Mouse (Mus musculus): ENCODE measurements around the gene Stk11. TPM values are rescaled to one million over a fixed set of nuclear protein-coding genes. Genes with fewer than 3 reads are reported as not detected.

Stk11 gene
- total and polyA plus RNA-seq, 2 experiments from 2014 or later: 12.3 to 97.3 TPM

DNA sequence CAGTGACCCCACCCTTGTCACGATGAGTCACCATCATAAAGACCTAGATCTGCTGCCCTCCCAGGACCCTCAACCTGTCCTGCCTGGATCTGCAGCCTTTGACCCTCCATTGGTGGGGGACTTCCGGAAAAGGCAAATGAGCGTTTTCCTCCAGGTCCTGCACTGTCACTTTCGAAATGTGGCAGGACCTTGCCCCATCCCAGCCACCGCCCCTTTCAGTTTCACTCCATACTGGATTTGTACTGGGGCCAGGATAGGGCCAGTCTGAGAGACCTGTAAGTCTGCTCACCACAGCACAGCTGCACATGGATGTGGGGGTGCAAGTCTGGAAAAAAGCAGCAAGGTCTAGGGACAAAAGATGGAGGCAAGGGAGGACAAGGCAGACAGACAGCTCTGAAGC lies 17.0 kb upstream of the Stk11 start:
- no peaks in the 10 kb centered on the region for H3K36me3 ChIP-seq (ENCODE audit: insufficient read depth, low read length)
- H3K9me3 ChIP-seq (ENCODE audit: low read length): no peaks in the 10 kb centered on the region
- H3K4me3 ChIP-seq (ENCODE audit: low read depth, low read length): no peak overlapping the region

GRCm38 (mm10) chr10:80100982-80101381 lies 14.6 kb upstream of the Stk11 start:
- Histone ChIP-seq H3K4me3 (ENCODE audit: low read depth, low read length) (no peak overlapping the region), H3K27ac (ENCODE audit: low read depth, low read length) (no peak overlapping the region), H3K36me3 (ENCODE audit: insufficient read depth, low read length) (no peaks in the 10 kb centered on the region), H3K4me2 (ENCODE audit: low read depth, low read length, poor library complexity, severe bottlenecking) (no peak overlapping the region; the same call in 1 of the 2 replicates), H3K27me3 (ENCODE audit: insufficient read depth, low read length) (no peaks in the 10 kb centered on the region), H3K9ac (replicated peaks; ENCODE audit: low read length, poor library complexity, severe bottlenecking) (no peak overlapping the region; the same call in 1 of the 2 replicates), H3K4me1 (ENCODE audit: insufficient read depth, low read length) (peaks cover 7% of the 10 kb centered on the region; the same call in 1 of the 2 replicates), H3K9me3 (ENCODE audit: low read length) (no peaks in the 10 kb centered on the region)
- WGBS: 70% methylated on average over 11 of the region's 11 CpGs
- TF ChIP-seq CTCF (IDR thresholded peaks at IDR 0.05): no peak
- DNase-seq (ENCODE audit: low spot score) (no peak), ATAC-seq (ENCODE audit: low FRiP score) (no peak)

More for the DNA sequence above, 17.0 kb upstream of the Stk11 start:
- no peak overlapping the region for H3K9ac ChIP-seq (replicated peaks; ENCODE audit: low read length, poor library complexity, severe bottlenecking)
- 94% methylated on average over 5 of the region's 5 CpGs for WGBS
- no peaks in the 10 kb centered on the region for H3K27me3 ChIP-seq (ENCODE audit: insufficient read depth, low read length)
- ATAC-seq (ENCODE audit: low FRiP score) (no peak), DNase-seq (ENCODE audit: low spot score) (no peak)
- no peak overlapping the region for H3K27ac ChIP-seq (ENCODE audit: low read depth, low read length)
- peaks cover 7% of the 10 kb centered on the region; the same call in 1 of the 2 replicates for H3K4me1 ChIP-seq (ENCODE audit: insufficient read depth, low read length)
- no peak for TF ChIP-seq CTCF (IDR thresholded peaks at IDR 0.05)
- no peak overlapping the region for H3K4me2 ChIP-seq (ENCODE audit: low read depth, low read length, poor library complexity, severe bottlenecking)

- Histone ChIP-seq H3K36me3 (ENCODE audit: insufficient read depth, low read length) (no peaks in the 10 kb centered on the region), H3K9ac (replicated peaks; ENCODE audit: low read length, poor library complexity, severe bottlenecking) (peak overlapping the region; percentile 90), H3K27ac (ENCODE audit: low read depth, low read length) (peak overlapping the region; percentile 52), H3K9me3 (ENCODE audit: low read length) (no peaks in the 10 kb centered on the region), H3K4me1 (ENCODE audit: insufficient read depth, low read length) (peaks cover 7% of the 10 kb centered on the region; the same call in 1 of the 2 replicates), H3K4me2 (ENCODE audit: low read depth, low read length, poor library complexity, severe bottlenecking) (peak overlapping the region; percentile 99), H3K4me3 (ENCODE audit: low read depth, low read length) (peak overlapping the region; percentile 80), H3K27me3 (ENCODE audit: insufficient read depth, low read length) (no peaks in the 10 kb centered on the region)
- peak; percentile 85 for DNase-seq (ENCODE audit: low spot score)
- WGBS: under 1% methylated on average over 49 of the region's 59 CpGs
- peak; percentile 79 for ATAC-seq (ENCODE audit: low FRiP score)
- TF ChIP-seq CTCF (IDR thresholded peaks at IDR 0.05): no peak
Observed at GRCm38 (mm10) chr10:80102216-80102915, 13.2 kb upstream of the Stk11 start.

DNA sequence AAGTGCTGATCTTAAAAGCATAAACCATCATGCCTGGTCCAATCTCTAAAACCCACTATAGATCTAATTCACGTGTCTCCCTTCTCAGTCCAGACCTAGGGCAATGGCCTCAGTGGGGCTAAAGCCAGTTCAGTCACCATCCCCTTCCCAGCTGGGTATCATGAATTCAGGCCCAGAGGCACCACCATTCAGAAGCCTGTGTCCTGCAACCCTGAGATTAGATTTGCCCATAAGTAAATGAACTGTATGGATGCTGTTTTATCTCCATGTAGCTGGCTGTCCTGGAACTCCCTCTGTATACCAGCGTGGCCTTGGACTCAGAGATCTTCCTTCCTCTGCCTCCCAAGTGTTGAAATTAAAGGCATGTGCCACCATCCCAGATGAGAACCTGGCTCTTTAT lies 12.6 kb upstream of the Stk11 start:
- no peaks in the 10 kb centered on the region for H3K27me3 ChIP-seq (ENCODE audit: insufficient read depth, low read length)
- ATAC-seq (ENCODE audit: low FRiP score): no peak
- H3K4me2 ChIP-seq (ENCODE audit: low read depth, low read length, poor library complexity, severe bottlenecking): peak overlapping the region; percentile 99; the same call in 1 of the 2 replicates
- no peak for TF ChIP-seq CTCF (IDR thresholded peaks at IDR 0.05)
- no peaks in the 10 kb centered on the region for H3K36me3 ChIP-seq (ENCODE audit: insufficient read depth, low read length)
- H3K9ac ChIP-seq (replicated peaks; ENCODE audit: low read length, poor library complexity, severe bottlenecking): peak overlapping the region; percentile 90; the same call in 1 of the 2 replicates
- WGBS: 77% methylated on average over 2 of the region's 2 CpGs
- no peak for DNase-seq (ENCODE audit: low spot score)
- peaks cover 7% of the 10 kb centered on the region; the same call in 1 of the 2 replicates for H3K4me1 ChIP-seq (ENCODE audit: insufficient read depth, low read length)
- H3K27ac ChIP-seq (ENCODE audit: low read depth, low read length): 0 out of 2 replicates have a peak overlapping the region, but pooled peaks have one; percentile 52
- H3K4me3 ChIP-seq (ENCODE audit: low read depth, low read length): no peak overlapping the region; the same call in 1 of the 2 replicates
- no peaks in the 10 kb centered on the region for H3K9me3 ChIP-seq (ENCODE audit: low read length)

DNA sequence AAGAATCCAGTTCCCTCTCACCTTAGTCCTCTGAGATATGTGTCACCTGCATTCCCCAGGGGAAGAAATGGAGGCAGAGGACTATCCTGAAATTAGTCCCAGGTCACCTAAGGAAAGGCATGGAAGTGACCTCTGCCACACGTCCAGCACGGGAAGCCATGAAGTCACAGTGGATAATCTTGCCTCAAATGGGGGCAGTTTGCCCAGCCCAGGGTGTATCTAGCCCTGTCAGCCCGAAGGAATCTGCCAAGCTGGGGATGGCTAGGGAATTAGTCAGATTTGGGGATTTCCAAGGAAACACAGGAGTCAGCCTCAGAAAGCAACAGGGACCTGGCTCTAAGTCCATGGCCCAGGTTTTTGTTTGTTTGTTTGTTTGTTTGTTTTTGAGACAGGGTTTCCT lies 11.4 kb upstream of the Stk11 start:
- H3K4me1 ChIP-seq (ENCODE audit: insufficient read depth, low read length): peaks cover 7% of the 10 kb centered on the region; the same call in 1 of the 2 replicates
- no peak overlapping the region for H3K4me3 ChIP-seq (ENCODE audit: low read depth, low read length)
- no peaks in the 10 kb centered on the region for H3K36me3 ChIP-seq (ENCODE audit: insufficient read depth, low read length)
- no peaks in the 10 kb centered on the region for H3K9me3 ChIP-seq (ENCODE audit: low read length)
- H3K4me2 ChIP-seq (ENCODE audit: low read depth, low read length, poor library complexity, severe bottlenecking): no peak overlapping the region
- TF ChIP-seq CTCF (IDR thresholded peaks at IDR 0.05): no peak
- no peak for DNase-seq (ENCODE audit: low spot score)
- no peaks in the 10 kb centered on the region for H3K27me3 ChIP-seq (ENCODE audit: insufficient read depth, low read length)
- no peak overlapping the region for H3K9ac ChIP-seq (replicated peaks; ENCODE audit: low read length, poor library complexity, severe bottlenecking)
- ATAC-seq (ENCODE audit: low FRiP score): no peak
- 82% methylated on average over 3 of the region's 3 CpGs for WGBS
- H3K27ac ChIP-seq (ENCODE audit: low read depth, low read length): no peak overlapping the region

DNA sequence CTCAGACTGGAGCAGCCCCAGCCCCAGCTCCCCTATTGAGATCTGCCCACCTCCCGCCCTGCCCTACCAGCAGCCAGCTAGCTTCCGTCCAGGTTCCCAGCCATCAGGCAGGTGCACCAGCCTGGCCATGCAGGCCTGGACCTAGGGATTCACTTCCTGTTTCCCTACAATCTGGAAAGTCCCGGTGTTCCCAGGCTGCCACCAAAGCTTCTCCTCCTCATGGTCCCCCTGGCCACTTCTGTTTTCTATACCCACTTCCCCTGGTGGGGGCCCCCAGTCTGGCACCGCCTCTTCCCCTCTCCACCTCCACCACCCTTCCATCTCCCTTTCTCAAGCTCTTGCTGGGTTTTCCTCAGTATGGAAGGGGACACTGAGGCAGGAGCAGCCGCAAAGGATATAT lies 10.1 kb upstream of the Stk11 start, which contains the start of gene Sbno2:
Sbno2 (minus strand) TSS at position 112 of the 400 bp plus-strand sequence.
- H3K4me1 ChIP-seq (ENCODE audit: insufficient read depth, low read length): peaks cover 7% of the 10 kb centered on the region; the same call in 1 of the 2 replicates
- TF ChIP-seq CTCF (IDR thresholded peaks at IDR 0.05): no peak
- H3K27ac ChIP-seq (ENCODE audit: low read depth, low read length): no peak within 1 kb of the TSS
- no peaks in the 10 kb centered on the region for H3K27me3 ChIP-seq (ENCODE audit: insufficient read depth, low read length)
- no peak within 1 kb of the TSS for H3K4me3 ChIP-seq (ENCODE audit: low read depth, low read length)
- H3K9ac ChIP-seq (replicated peaks; ENCODE audit: low read length, poor library complexity, severe bottlenecking): no peak within 1 kb of the TSS
- H3K36me3 ChIP-seq (ENCODE audit: insufficient read depth, low read length): no peaks in the 10 kb centered on the region
- DNase-seq (ENCODE audit: low spot score) (no peak), ATAC-seq (ENCODE audit: low FRiP score) (no peak)
- no peaks in the 10 kb centered on the region for H3K9me3 ChIP-seq (ENCODE audit: low read length)
- no peak within 1 kb of the TSS for H3K4me2 ChIP-seq (ENCODE audit: low read depth, low read length, poor library complexity, severe bottlenecking)
- WGBS: 72% methylated on average over 5 of the region's 5 CpGs

Data from midbrain, postnatal 0 days (tissue).